Mouse (Mus musculus): Measurements from ENCODE around the gene Pigc.

The Pigc gene

GRCm38 (mm10) chr1:161976255-161977182, 7.5 kb downstream of the Pigc start:
- DNase-seq (ENCODE audit: low spot score in 2 of 2), result peak; percentile 50 to 69

- no peak for DNase-seq (ENCODE audit: low spot score in 2 of 2)
Observed at GRCm38 (mm10) chr1:161977331-161977730, 8.3 kb downstream of the Pigc start.

DNA sequence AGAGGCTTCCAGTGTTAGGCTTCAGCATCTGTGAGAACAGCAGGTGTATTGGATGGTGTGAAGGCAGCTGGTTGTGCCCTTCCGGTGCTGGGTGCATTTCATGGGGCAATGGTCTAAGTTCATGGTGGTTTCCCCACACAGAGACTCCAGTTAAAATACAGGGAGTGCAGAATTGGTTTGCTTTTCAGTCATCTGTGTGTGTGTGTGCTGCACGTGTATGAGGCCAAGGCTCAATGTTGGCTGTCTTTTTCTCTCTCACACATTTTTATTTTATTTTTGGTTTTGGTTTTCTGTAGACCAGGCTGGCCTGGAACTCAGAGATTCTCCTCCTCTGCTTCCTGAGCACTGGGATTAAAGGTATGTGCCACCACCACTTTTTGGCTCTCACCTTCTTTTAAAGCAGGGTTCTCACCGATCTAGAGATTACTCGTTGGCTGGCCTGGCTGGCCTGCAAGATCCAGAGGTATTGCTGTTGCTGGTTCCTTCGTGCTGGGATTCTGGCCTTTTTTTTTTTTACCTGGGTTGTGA, 9.3 kb downstream of the Pigc start:
- no peak for DNase-seq (ENCODE audit: low spot score in 2 of 2)

DNA sequence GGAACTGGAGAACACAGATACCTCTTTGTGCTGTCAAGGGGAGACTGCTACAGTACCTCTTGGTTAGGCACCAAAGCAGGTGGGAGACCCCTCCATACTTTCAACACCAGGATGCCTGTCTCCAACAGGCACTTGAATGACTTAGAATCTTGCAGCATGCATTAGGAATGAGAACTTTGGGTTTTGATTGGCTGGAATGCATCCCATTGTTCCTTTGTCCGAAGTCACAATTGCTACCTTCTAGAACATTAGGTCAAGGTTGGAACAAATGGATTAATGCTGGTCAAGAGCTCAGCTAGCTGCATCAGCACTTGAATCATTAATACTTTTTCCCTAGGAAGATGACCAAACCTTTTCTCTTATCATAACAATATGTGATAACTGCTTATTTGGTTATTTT, 10.6 kb downstream of the Pigc start, which contains the start of gene 4930558K02Rik:
Gene 4930558K02Rik (minus strand): TSS at position 101 of the 400 bp plus-strand sequence.
- no peak for DNase-seq (ENCODE audit: low spot score in 2 of 2)

DNA sequence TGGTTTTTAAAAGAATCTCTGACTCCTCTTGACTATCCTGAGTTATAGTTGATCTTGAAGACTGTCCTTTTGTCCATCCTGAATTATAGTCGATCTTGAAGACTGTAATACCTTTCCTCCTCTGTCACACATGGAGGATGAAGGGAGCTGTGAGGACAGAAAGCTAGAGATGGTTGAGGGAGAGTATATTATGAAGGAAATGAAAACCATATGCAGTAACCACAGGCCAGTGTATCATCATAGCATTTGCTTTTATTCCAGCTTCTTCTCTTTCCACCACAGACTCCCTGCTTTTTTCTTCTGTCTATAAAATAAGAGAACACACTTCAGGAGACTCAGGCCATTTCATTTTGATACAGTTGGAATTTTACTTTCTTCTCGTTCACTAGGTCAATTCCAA, 11.1 kb downstream of the Pigc start:
- no peak for DNase-seq (ENCODE audit: low spot score in 2 of 2)

DNA sequence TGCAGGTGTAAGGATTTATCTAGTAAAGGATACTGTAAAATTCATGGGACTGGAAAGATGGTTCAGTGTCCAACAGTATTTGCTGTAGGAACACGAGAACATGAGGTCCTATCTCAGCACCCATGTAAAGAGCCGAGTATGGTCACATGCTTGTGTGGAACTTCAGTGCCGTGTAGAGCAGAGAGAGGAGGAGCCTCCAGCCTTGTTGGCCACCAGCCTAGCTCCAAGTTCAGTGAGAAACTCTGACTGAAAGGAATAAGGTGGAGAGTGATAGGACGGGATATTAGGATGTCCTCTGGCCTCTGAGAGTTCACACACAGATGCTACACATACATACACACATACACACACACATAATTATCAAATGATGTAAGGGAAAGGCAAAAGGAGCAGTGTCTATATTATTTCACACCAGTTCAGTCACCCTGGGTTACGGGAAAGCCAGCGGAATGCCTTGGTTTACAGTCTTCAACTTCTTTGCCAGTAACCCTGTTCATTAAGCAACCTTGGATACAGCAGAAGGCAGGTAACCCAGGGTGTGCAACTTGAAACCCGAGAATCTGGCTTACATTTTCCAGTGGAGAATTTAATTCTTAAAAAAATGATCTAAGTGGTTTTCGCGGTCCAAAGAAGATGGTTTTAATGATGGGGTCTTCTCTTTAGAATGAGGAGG, 11.8 kb downstream of the Pigc start:
- DNase-seq (ENCODE audit: low spot score in 2 of 2), result no peak

- no peak for DNase-seq (ENCODE audit: low spot score in 2 of 2)
Observed at GRCm38 (mm10) chr1:161983451-161983850, 14.5 kb downstream of the Pigc start.

DNA sequence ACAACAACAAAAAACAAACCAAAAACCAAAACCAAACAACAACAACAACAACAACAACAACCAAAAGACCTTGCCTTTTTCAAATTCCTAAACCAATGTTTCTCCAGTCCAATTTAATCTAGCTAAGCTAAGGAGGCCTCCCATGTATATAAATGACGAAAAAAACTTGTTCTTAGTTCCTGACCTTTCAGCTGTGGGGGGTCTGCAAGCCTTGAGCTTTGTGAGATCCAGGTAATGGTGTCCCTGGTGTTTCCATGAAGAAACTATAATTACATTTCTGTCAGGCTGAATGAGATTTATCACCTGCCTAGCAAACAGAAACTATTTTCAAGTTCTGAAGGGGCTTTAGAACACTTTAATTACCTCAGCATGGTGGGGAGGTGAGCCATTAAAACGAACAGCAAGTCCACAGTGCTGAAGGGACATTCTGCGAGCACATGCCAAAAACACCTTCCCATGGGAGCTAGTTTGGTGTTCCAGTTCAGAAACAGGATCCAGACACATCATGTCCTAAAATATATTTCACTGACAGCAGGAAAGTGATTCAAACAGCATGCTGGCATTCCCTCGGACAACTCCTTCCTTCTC, 15.1 kb downstream of the Pigc start:
- no peak for DNase-seq (ENCODE audit: low spot score in 2 of 2)

GRCm38 (mm10) chr1:161990684-161991578, 21.9 kb downstream of the Pigc start:
- no peak for DNase-seq (ENCODE audit: low spot score in 2 of 2)

DNA sequence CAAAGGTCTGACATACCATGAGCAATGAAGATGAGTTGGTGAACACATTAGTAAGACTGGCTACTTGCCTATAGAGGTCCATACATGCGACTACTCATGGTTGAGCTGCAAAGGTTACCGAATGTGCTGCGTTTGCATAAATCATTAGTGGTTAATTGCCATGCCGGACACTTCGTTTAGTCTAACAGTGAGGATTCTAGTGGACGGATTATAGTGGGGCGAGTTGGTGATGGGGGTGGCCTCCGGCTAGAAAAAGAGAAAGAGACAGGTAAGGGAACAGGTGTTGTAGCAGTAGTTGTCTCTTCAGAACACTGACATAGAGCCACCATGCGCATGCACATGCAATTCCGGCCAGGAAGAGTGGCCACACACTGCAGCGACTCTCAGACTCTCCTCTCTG, 22.9 kb downstream of the Pigc start:
- DNase-seq (ENCODE audit: low spot score in 2 of 2), result no peak

GRCm38 (mm10) chr1:161992389-161992788, 23.4 kb downstream of the Pigc start:
- no peak for DNase-seq (ENCODE audit: low spot score in 2 of 2)

DNA sequence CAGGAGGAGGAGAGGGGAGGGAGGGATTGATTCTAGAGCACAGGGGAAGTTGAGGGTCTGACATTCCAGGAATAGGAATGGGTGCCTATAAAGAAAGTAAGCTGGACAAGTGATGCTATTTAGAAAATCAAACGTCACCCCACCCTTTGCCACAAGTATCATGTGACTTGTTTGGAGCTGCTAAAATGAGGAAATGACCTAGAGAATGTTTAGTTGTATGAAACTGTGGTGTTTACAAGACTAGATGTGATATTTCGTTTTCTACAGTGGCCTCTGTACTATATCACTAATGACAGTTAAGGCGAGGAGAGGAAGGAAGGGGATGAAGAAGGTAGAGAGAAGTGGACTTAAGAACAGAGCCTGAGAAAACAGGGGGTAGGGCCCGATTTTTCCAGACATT, 29.8 kb downstream of the Pigc start:
- no peak for DNase-seq (ENCODE audit: low spot score in 2 of 2)

- no peak for DNase-seq (ENCODE audit: low spot score in 2 of 2)
Observed at GRCm38 (mm10) chr1:161999338-161999737, 30.4 kb downstream of the Pigc start.

GRCm38 (mm10) chr1:161999882-162000371, 30.9 kb downstream of the Pigc start:
- DNase-seq (ENCODE audit: low spot score in 2 of 2), result no peak

GRCm38 (mm10) chr1:162001328-162001727, 32.3 kb downstream of the Pigc start:
- DNase-seq (ENCODE audit: low spot score in 2 of 2), result no peak

GRCm38 (mm10) chr1:162003729-162004517, 34.9 kb downstream of the Pigc start:
- no peak for DNase-seq (ENCODE audit: low spot score in 2 of 2)

GRCm38 (mm10) chr1:162004518-162004780, 35.5 kb downstream of the Pigc start:
- DNase-seq (ENCODE audit: low spot score in 2 of 2), result no peak

- peak in 1 of 2 experiments; percentile 46 for DNase-seq (ENCODE audit: low spot score in 2 of 2)
Observed at GRCm38 (mm10) chr1:162004821-162005770, 36.1 kb downstream of the Pigc start.

DNA sequence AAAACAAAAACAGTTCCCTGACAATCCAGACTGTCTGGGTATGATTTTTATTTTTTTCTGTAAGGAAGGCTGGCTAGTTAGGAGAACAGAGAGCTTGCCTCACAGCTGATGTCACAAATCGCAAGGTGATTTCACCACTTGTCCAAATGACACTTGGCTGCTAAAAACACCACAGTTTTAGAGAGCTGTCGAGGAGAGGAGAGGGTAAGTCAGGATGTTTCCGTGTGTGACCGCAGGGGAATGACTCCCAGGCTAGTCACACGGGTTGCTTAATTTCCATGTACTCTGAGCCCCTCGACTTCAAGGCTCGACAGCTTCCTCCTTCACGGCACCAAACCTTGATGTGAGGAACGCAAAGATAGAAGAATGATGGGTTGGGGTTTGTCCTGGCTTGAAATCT, 37.1 kb downstream of the Pigc start:
- DNase-seq (ENCODE audit: low spot score in 2 of 2), result no peak

All from urinary bladder, postnatal 4 days (tissue).